Mouse (Mus musculus) E14TG2a.4 (cell line): ENCODE measurements around the gene Npy2r.

Experiments used
- H3K27me3 ChIP-seq: 2 replicates; pipeline ENCODE4 v1.6.1; 2014; ENCODE audit warnings: low read length, control low read depth; ENCODE audit not compliant: insufficient read depth
- H3K36me3 ChIP-seq: 2 replicates; pipeline ENCODE4 v1.6.1; 2014; ENCODE audit warnings: low read length, control low read depth; ENCODE audit not compliant: insufficient read depth
- H3K4me1 ChIP-seq: replicated peaks from 2 replicates; pipeline ENCODE4 v1.6.1; 2014; ENCODE audit warnings: low read depth, low read length, control low read depth
- H3K4me3 ChIP-seq: replicated peaks from 2 replicates; pipeline ENCODE4 v1.5.1; 2014; ENCODE audit warnings: mild to moderate bottlenecking, low read length
- H3K9me3 ChIP-seq: 2 replicates; pipeline ENCODE4 v1.6.1; 2014; ENCODE audit warnings: low read length, control low read depth
- CTCF ChIP-seq: conservative IDR thresholded peaks from 2 replicates; pipeline ENCODE4 v1.5.1; 2014; ENCODE audit warnings: low read length
- NANOG ChIP-seq: IDR thresholded peaks from 2 replicates; pipeline ENCODE4 v1.6.1; 2014; ENCODE audit warnings: borderline replicate concordance, low read length, mixed read lengths
- POU5F1 ChIP-seq: IDR thresholded peaks from 2 replicates; pipeline ENCODE4 v1.6.1; 2014; ENCODE audit warnings: low read length, borderline replicate concordance

The Npy2r gene

GRCm38 (mm10) chr3:82547908-82548721, at the start of gene Npy2r:
Npy2r (minus strand) TSS chr3:82548084.
- Histone ChIP-seq H3K4me1 (peaks cover 15% of the 10 kb centered on the region), H3K4me3 (peak within 1 kb of the TSS; percentile 74), H3K27me3 (peaks cover 41% of the 10 kb centered on the region), H3K9me3 (no peaks in the 10 kb centered on the region), H3K36me3 (no peaks in the 10 kb centered on the region)
- no peak for TF ChIP-seq NANOG
- TF ChIP-seq CTCF: no peak
- TF ChIP-seq POU5F1: no peak

- Histone ChIP-seq H3K4me1 (no peaks in the 10 kb centered on the region), H3K27me3 (no peaks in the 10 kb centered on the region), H3K9me3 (no peaks in the 10 kb centered on the region), H3K36me3 (no peaks in the 10 kb centered on the region), H3K4me3 (no peak overlapping the region)
- TF ChIP-seq NANOG: no peak
- TF ChIP-seq CTCF: no peak
- no peak for TF ChIP-seq POU5F1
These were observed 9.9 kb upstream of the Npy2r start for GRCm38 (mm10) chr3:82557786-82558185.

GRCm38 (mm10) chr3:82556311-82556828, 8.5 kb upstream of the Npy2r start:
- TF ChIP-seq NANOG (no peak), POU5F1 (no peak), CTCF (no peak)
- Histone ChIP-seq H3K36me3 (no peaks in the 10 kb centered on the region), H3K4me1 (no peaks in the 10 kb centered on the region), H3K27me3 (no peaks in the 10 kb centered on the region), H3K9me3 (no peaks in the 10 kb centered on the region), H3K4me3 (no peak overlapping the region)

GRCm38 (mm10) chr3:82549932-82550331, 2.0 kb upstream of the Npy2r start:
- peaks cover 41% of the 10 kb centered on the region for H3K27me3 ChIP-seq
- no peaks in the 10 kb centered on the region for H3K9me3 ChIP-seq
- TF ChIP-seq POU5F1 (no peak), CTCF (no peak), NANOG (no peak)
- H3K4me1 ChIP-seq: peaks cover 15% of the 10 kb centered on the region
- H3K4me3 ChIP-seq: no peak overlapping the region
- no peaks in the 10 kb centered on the region for H3K36me3 ChIP-seq

GRCm38 (mm10) chr3:82548753-82549152, 869 bp upstream of the Npy2r start:
- H3K4me1 ChIP-seq: peaks cover 15% of the 10 kb centered on the region
- no peak for TF ChIP-seq CTCF
- no peak for TF ChIP-seq NANOG
- TF ChIP-seq POU5F1: no peak

GRCm38 (mm10) chr3:82541449-82541848, 6.4 kb downstream of the Npy2r start:
- Histone ChIP-seq H3K27me3 (peaks cover 12% of the 10 kb centered on the region), H3K36me3 (no peaks in the 10 kb centered on the region), H3K9me3 (no peaks in the 10 kb centered on the region), H3K4me1 (no peaks in the 10 kb centered on the region), H3K4me3 (no peak overlapping the region)
- TF ChIP-seq NANOG (no peak), POU5F1 (no peak), CTCF (no peak)

More at GRCm38 (mm10) chr3:82548753-82549152, 869 bp upstream of the Npy2r start:
- Histone ChIP-seq H3K27me3 (peaks cover 41% of the 10 kb centered on the region), H3K9me3 (no peaks in the 10 kb centered on the region), H3K36me3 (no peaks in the 10 kb centered on the region), H3K4me3 (peak overlapping the region; percentile 74)

GRCm38 (mm10) chr3:82539951-82540350, 7.9 kb downstream of the Npy2r start:
- H3K27me3 ChIP-seq: peaks cover 5% of the 10 kb centered on the region; the same call in 1 of the 2 replicates
- no peaks in the 10 kb centered on the region for H3K4me1 ChIP-seq
- H3K4me3 ChIP-seq: no peak overlapping the region
- no peaks in the 10 kb centered on the region for H3K9me3 ChIP-seq
- no peaks in the 10 kb centered on the region for H3K36me3 ChIP-seq
- TF ChIP-seq POU5F1: no peak
- no peak for TF ChIP-seq CTCF
- no peak for TF ChIP-seq NANOG

- Histone ChIP-seq H3K9me3 (no peaks in the 10 kb centered on the region), H3K4me3 (no peak overlapping the region), H3K36me3 (no peaks in the 10 kb centered on the region), H3K27me3 (no peaks in the 10 kb centered on the region), H3K4me1 (no peaks in the 10 kb centered on the region)
- no peak for TF ChIP-seq CTCF
- no peak for TF ChIP-seq NANOG
- TF ChIP-seq POU5F1: no peak
These were observed 23.1 kb downstream of the Npy2r start for GRCm38 (mm10) chr3:82524792-82525191.

- TF ChIP-seq CTCF (no peak), POU5F1 (no peak), NANOG (no peak)
- Histone ChIP-seq H3K4me3 (no peak overlapping the region), H3K4me1 (no peaks in the 10 kb centered on the region), H3K36me3 (no peaks in the 10 kb centered on the region), H3K27me3 (no peaks in the 10 kb centered on the region), H3K9me3 (no peaks in the 10 kb centered on the region)
These were observed 49.9 kb downstream of the Npy2r start for GRCm38 (mm10) chr3:82498006-82498405.
